19 mouse cellular contexts compared by ENCODE assay signal in the genomic region with DNA sequence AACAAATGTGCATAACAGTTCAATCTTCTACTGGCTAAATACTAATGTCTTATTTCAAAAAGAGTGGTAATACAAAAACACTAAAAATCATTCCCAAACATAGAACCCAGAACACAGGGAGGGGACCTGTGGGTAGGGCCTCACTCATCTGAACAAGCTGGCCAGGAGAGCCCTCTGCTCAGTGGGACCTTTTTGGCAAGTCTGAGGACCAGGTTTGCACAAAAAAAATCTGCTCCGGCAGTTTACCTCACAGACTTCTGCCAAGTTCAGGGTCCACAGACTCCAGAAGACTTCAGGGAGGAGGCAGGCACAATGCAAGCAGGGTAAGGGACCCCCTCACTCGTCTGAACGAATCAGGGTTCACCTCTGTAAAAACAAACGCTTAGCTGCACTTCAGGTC.
"Had no signal": no experiment of that assay in that cellular context is flagged by ENCODE, and none has a peak within 500 bp of the region (broad histone marks: within the 10 kb centered on the region; RNA-seq: fewer than 3 reads in every experiment).

No protein-coding gene starts in this region.

- H3K4me2 ChIP-seq: lung, embryonic 14.5 days; midbrain, embryonic 12.5 days; neural tube, embryonic 13.5 days; neural tube, embryonic 15.5 days had no signal

- H3K9me3 ChIP-seq: midbrain, embryonic 10.5 days; midbrain, embryonic 12.5 days; neural tube, embryonic 13.5 days; neural tube, embryonic 15.5 days had no signal

- H3K4me1 ChIP-seq: midbrain, embryonic 10.5 days; midbrain, embryonic 12.5 days; neural tube, embryonic 13.5 days; neural tube, embryonic 15.5 days had no signal

- H3K9ac ChIP-seq: lung, embryonic 14.5 days; midbrain, embryonic 12.5 days; neural tube, embryonic 13.5 days; neural tube, embryonic 15.5 days had no signal

- ATAC-seq: midbrain, embryonic 16.5 days had no signal

- DNase-seq: lung, adult 18-20 months; lung, embryonic 14.5 days; lung, postnatal 10 days; lung, postnatal 4 days; midbrain, embryonic 14.5 days; retina, postnatal 1 day; right cerebral cortex, adult 18-20 months; right cerebral cortex, postnatal 25 days; right cerebral cortex, postnatal 4 days; spleen, adult 18-20 months; thymus, adult 2 months; thymus, postnatal 25 days; thymus, postnatal 4 days had no signal

- H3K27ac ChIP-seq: midbrain, embryonic 10.5 days; midbrain, embryonic 12.5 days; neural tube, embryonic 13.5 days; neural tube, embryonic 15.5 days had no signal

- H3K27me3 ChIP-seq: midbrain, embryonic 12.5 days; neural tube, embryonic 13.5 days; neural tube, embryonic 15.5 days had no signal

- H3K36me3 ChIP-seq: midbrain, embryonic 10.5 days; midbrain, embryonic 12.5 days; neural tube, embryonic 13.5 days; neural tube, embryonic 15.5 days had no signal

- H3K4me3 ChIP-seq: midbrain, embryonic 10.5 days; midbrain, embryonic 12.5 days; myocyte; neural tube, embryonic 13.5 days; neural tube, embryonic 15.5 days had no signal
